In genomic region chr2:106837241-106837640, GRCm38 (mm10) we compare ENCODE assay signal across 24 mouse cellular contexts.
DNase-seq lines count a peak whose midpoint lies in the region; ATAC-seq and TF ChIP-seq lines count a peak whose summit lies in the region.
"Had no signal": no experiment of that assay in that cellular context is flagged by ENCODE, and none has a peak within 500 bp of the region (broad histone marks: within the 10 kb centered on the region; RNA-seq: fewer than 3 reads in every experiment).

No protein-coding gene starts in this region.

- no peak for ATAC-seq in forebrain, embryonic 14.5 days
- peak; percentile 45; the same call in 1 of the 2 replicates for ATAC-seq in lung, embryonic 14.5 days (ENCODE audit: insufficient read depth)
- ATAC-seq in limb, embryonic 14.5 days (ENCODE audit: low FRiP score, low read depth): no peak
- ATAC-seq: CD4-positive, CD25-positive, alpha-beta regulatory T cell, adult 4 months; intestine, embryonic 16.5 days had no signal

- H3K36me3 ChIP-seq in forebrain, embryonic 10.5 days (replicated peaks): peaks cover 2% of the 10 kb centered on the region; the same call in 1 of the 2 replicates
- H3K36me3 ChIP-seq in forebrain, embryonic 14.5 days (ENCODE audit: control insufficient read depth, insufficient read depth, low read length): no peaks in the 10 kb centered on the region
- no peaks in the 10 kb centered on the region for H3K36me3 ChIP-seq in lung, embryonic 14.5 days (ENCODE audit: insufficient read depth)
- H3K36me3 ChIP-seq in limb, embryonic 10.5 days: peaks cover 4% of the 10 kb centered on the region; the same call in 1 of the 2 replicates
- peaks cover 4% of the 10 kb centered on the region; the same call in 1 of the 2 replicates for H3K36me3 ChIP-seq in limb, embryonic 14.5 days (ENCODE audit: control insufficient read depth, insufficient read depth, low read length)
- H3K36me3 ChIP-seq: G1E; heart, embryonic 15.5 days; hindbrain, embryonic 15.5 days had no signal

- H3K4me3 ChIP-seq in forebrain, embryonic 10.5 days: no peak overlapping the region
- H3K4me3 ChIP-seq in forebrain, embryonic 14.5 days (ENCODE audit: low read depth, low read length): no peak overlapping the region
- no peak overlapping the region for H3K4me3 ChIP-seq in lung, embryonic 14.5 days (ENCODE audit: low read depth, low read length)
- no peak overlapping the region for H3K4me3 ChIP-seq in lung, adult 2 months (replicated peaks; ENCODE audit: extremely low read depth, low read depth, low read length)
- H3K4me3 ChIP-seq in limb, embryonic 10.5 days: no peak overlapping the region
- H3K4me3 ChIP-seq in limb, embryonic 14.5 days (replicated peaks; ENCODE audit: low read length): no peak overlapping the region
- H3K4me3 ChIP-seq: erythroblast, embryonic 14.5 days; forebrain, embryonic 12.5 days; heart, adult 2 months; heart, embryonic 15.5 days; hindbrain, embryonic 15.5 days had no signal

- H3K27ac ChIP-seq in forebrain, embryonic 10.5 days: 0 out of 2 replicates have a peak overlapping the region, but pooled peaks have one; percentile 48
- H3K27ac ChIP-seq in forebrain, embryonic 14.5 days (ENCODE audit: low read depth, low read length): no peak overlapping the region
- H3K27ac ChIP-seq in lung, embryonic 14.5 days (ENCODE audit: low read depth): no peak overlapping the region
- peak overlapping the region; percentile 82 for H3K27ac ChIP-seq in limb, embryonic 10.5 days
- no peak overlapping the region for H3K27ac ChIP-seq in limb, embryonic 14.5 days (replicated peaks; ENCODE audit: low read depth, low read length)
- H3K27ac ChIP-seq: forebrain, embryonic 12.5 days; heart, adult 2 months; heart, embryonic 15.5 days; hindbrain, embryonic 15.5 days had no signal

- no peak for DNase-seq in forebrain, embryonic 10.5 days (ENCODE audit: extremely low spot score, low spot score)
- no peak for DNase-seq in forebrain, embryonic 14.5 days (ENCODE audit: low spot score)
- DNase-seq in lung, embryonic 14.5 days: peak; percentile 59
- no peak for DNase-seq in lung, adult 2 months
- DNase-seq in limb, embryonic 10.5 days (ENCODE audit: low spot score): no peak
- peak; percentile 60 for DNase-seq in limb, embryonic 14.5 days (ENCODE audit: low spot score)
- DNase-seq in gastrocnemius, postnatal 4 days (ENCODE audit: low spot score in 2 of 2): no peak
- no peak for DNase-seq in right cerebral cortex, postnatal 36 days (ENCODE audit: low spot score in 2 of 2)
- DNase-seq: adrenal gland, postnatal 14 days; B cell, adult 2 months; cerebellum, adult 11-12 months; cerebellum, adult 9-10 months; cerebellum, postnatal 25 days; gastrocnemius, postnatal 10 days; heart, adult 2 months; heart, postnatal 14 days had no signal

- H3K9me3 ChIP-seq in forebrain, embryonic 10.5 days: no peaks in the 10 kb centered on the region
- H3K9me3 ChIP-seq in forebrain, embryonic 14.5 days (replicated peaks; ENCODE audit: control insufficient read depth, low read length): no peaks in the 10 kb centered on the region
- H3K9me3 ChIP-seq in lung, embryonic 14.5 days (ENCODE audit: low read depth, low read length): no peaks in the 10 kb centered on the region
- H3K9me3 ChIP-seq in limb, embryonic 10.5 days (replicated peaks): no peaks in the 10 kb centered on the region
- H3K9me3 ChIP-seq in limb, embryonic 14.5 days (ENCODE audit: control insufficient read depth, low read length): no peaks in the 10 kb centered on the region
- H3K9me3 ChIP-seq: forebrain, embryonic 12.5 days; heart, embryonic 15.5 days; hindbrain, embryonic 15.5 days had no signal

- no peak overlapping the region for H3K9ac ChIP-seq in forebrain, embryonic 14.5 days (ENCODE audit: low read length)
- H3K9ac ChIP-seq in lung, embryonic 14.5 days: no peak overlapping the region
- no peak overlapping the region for H3K9ac ChIP-seq in limb, embryonic 14.5 days (ENCODE audit: low read depth, low read length, severe bottlenecking)
- H3K9ac ChIP-seq: forebrain, embryonic 12.5 days; heart, embryonic 15.5 days; hindbrain, embryonic 15.5 days had no signal

- TF ChIP-seq POLR2A in lung, adult 2 months (IDR thresholded peaks at IDR 0.05; ENCODE audit: borderline replicate concordance, extremely low read depth, low read depth, low read length): no peak
- TF ChIP-seq POLR2A in limb, embryonic 14.5 days (IDR thresholded peaks at IDR 0.05; ENCODE audit: borderline replicate concordance, extremely low read depth, insufficient read depth, insufficient read length): no peak

- peaks cover 59% of the 10 kb centered on the region for H3K4me1 ChIP-seq in forebrain, embryonic 10.5 days
- H3K4me1 ChIP-seq in forebrain, embryonic 14.5 days (ENCODE audit: control insufficient read depth, insufficient read depth, low read length): peaks cover 6% of the 10 kb centered on the region; the same call in 1 of the 2 replicates
- H3K4me1 ChIP-seq in lung, embryonic 14.5 days (ENCODE audit: insufficient read depth): peaks cover 11% of the 10 kb centered on the region; the same call in 1 of the 2 replicates
- no peaks in the 10 kb centered on the region; the same call in 1 of the 2 replicates for H3K4me1 ChIP-seq in lung, adult 2 months (ENCODE audit: control insufficient read depth, insufficient read depth, low read length)
- H3K4me1 ChIP-seq in limb, embryonic 10.5 days: peaks cover 84% of the 10 kb centered on the region
- H3K4me1 ChIP-seq in limb, embryonic 14.5 days (ENCODE audit: control insufficient read depth, insufficient read depth, low read length): peaks cover 25% of the 10 kb centered on the region
- H3K4me1 ChIP-seq: heart, embryonic 15.5 days had no signal

- no peak for TF ChIP-seq CTCF in lung, embryonic 14.5 days (IDR thresholded peaks at IDR 0.05; ENCODE audit: low read depth)
- no peak for TF ChIP-seq CTCF in lung, adult 2 months (IDR thresholded peaks at IDR 0.05; ENCODE audit: insufficient read depth, low read length)

- no peak overlapping the region for H3K4me2 ChIP-seq in forebrain, embryonic 14.5 days (ENCODE audit: low read length)
- no peak overlapping the region for H3K4me2 ChIP-seq in lung, embryonic 14.5 days
- H3K4me2 ChIP-seq in limb, embryonic 14.5 days (replicated peaks; ENCODE audit: low read depth, low read length, severe bottlenecking): no peak overlapping the region
- H3K4me2 ChIP-seq: forebrain, embryonic 12.5 days; heart, embryonic 11.5 days; heart, embryonic 15.5 days; hindbrain, embryonic 15.5 days had no signal

- no peaks in the 10 kb centered on the region for H3K27me3 ChIP-seq in forebrain, embryonic 10.5 days (ENCODE audit: poor library complexity, severe bottlenecking)
- H3K27me3 ChIP-seq in forebrain, embryonic 14.5 days (replicated peaks; ENCODE audit: control insufficient read depth, insufficient read depth, low read length): no peaks in the 10 kb centered on the region
- H3K27me3 ChIP-seq in lung, embryonic 14.5 days (ENCODE audit: insufficient read depth, low read length): no peaks in the 10 kb centered on the region
- H3K27me3 ChIP-seq in limb, embryonic 10.5 days (ENCODE audit: low read depth, poor library complexity, severe bottlenecking): no peaks in the 10 kb centered on the region
- H3K27me3 ChIP-seq in limb, embryonic 14.5 days (ENCODE audit: control insufficient read depth, insufficient read depth, low read length): no peaks in the 10 kb centered on the region
- H3K27me3 ChIP-seq: forebrain, embryonic 12.5 days; heart, embryonic 15.5 days; hindbrain, embryonic 15.5 days had no signal

- WGBS in forebrain, embryonic 10.5 days: 83% methylated on average over 4 of the region's 4 CpGs
- 85% methylated on average over 4 of the region's 4 CpGs for WGBS in forebrain, embryonic 14.5 days
- WGBS in lung, embryonic 14.5 days: 60% methylated on average over 4 of the region's 4 CpGs
- WGBS in lung, adult 2 months: 81% methylated on average over 4 of the region's 4 CpGs
- WGBS in limb, embryonic 10.5 days: 62% methylated on average over 4 of the region's 4 CpGs
- WGBS in limb, embryonic 14.5 days: 35% methylated on average over 4 of the region's 4 CpGs

Comparison
In these comparisons a context has a peak if more than half of its experiments do, and no peak if none do; other contexts are left out.
1. DNase-seq: peak in lung, embryonic 14.5 days (single experiment) and limb, embryonic 14.5 days (single experiment); none in forebrain, embryonic 10.5 days (single experiment), forebrain, embryonic 14.5 days (single experiment), lung, adult 2 months (single experiment), limb, embryonic 10.5 days (single experiment), gastrocnemius, postnatal 4 days (0 of 2) and right cerebral cortex, postnatal 36 days (0 of 2).
2. H3K27ac ChIP-seq: peak in forebrain, embryonic 10.5 days (single experiment) and limb, embryonic 10.5 days (single experiment); none in forebrain, embryonic 14.5 days (single experiment), lung, embryonic 14.5 days (single experiment) and limb, embryonic 14.5 days (single experiment).